Mouse (Mus musculus): ENCODE results near the gene Nav2. TPM values are rescaled to one million over a fixed set of nuclear protein-coding genes. Genes with fewer than 3 reads are reported as not detected.
A peak's percentile ranks its signal among the peaks of the same experiment; 100 is the strongest.

Nav2 gene
- polyA plus RNA-seq, 1 experiment from 2014 or later = 7.5 TPM

DNA sequence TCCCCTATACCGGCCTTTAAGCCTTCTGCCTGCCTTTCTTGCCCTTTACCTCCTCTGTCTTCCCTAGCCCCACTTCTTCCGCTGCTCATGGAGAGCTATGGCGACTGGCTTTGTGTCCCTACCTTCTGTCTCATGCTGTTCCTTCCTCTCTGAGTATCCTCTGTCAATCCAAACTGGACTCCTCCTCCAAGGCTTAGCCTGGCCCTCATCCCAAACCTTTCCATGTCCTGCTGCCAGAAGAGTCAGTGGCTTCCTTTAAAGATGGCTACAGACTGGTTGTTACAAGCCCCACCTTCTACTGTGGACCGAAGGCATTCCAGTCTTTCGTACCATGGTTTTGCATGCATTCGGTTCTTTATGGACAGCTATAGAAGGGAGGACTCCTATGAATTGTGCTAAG, 674.7 kb downstream of the Nav2 start:
- DNase-seq (ENCODE audit: low spot score) (no peak), ATAC-seq (ENCODE audit: insufficient number of reproducible peaks, low FRiP score, low TSS enrichment, low read depth) (no peak)
- no peaks in the 10 kb centered on the region for H3K27me3 ChIP-seq (ENCODE audit: control insufficient read depth, insufficient read depth, low read length)
- 91% methylated on average over 6 of the region's 6 CpGs for WGBS
- H3K36me3 ChIP-seq (ENCODE audit: control insufficient read depth, insufficient read depth, low read length) = peaks cover 2% of the 10 kb centered on the region; the same call in 1 of the 2 replicates
- H3K9ac ChIP-seq (ENCODE audit: low read length) = no peak overlapping the region
- no peaks in the 10 kb centered on the region for H3K4me1 ChIP-seq (ENCODE audit: control insufficient read depth, insufficient read depth, low read length)
- no peak overlapping the region for H3K27ac ChIP-seq (replicated peaks; ENCODE audit: low read depth, low read length)
- H3K4me2 ChIP-seq (ENCODE audit: low read depth, severe bottlenecking) = no peak overlapping the region
- H3K9me3 ChIP-seq (ENCODE audit: control insufficient read depth, low read length) = no peaks in the 10 kb centered on the region
- H3K4me3 ChIP-seq (ENCODE audit: low read depth, low read length) = no peak overlapping the region

DNA sequence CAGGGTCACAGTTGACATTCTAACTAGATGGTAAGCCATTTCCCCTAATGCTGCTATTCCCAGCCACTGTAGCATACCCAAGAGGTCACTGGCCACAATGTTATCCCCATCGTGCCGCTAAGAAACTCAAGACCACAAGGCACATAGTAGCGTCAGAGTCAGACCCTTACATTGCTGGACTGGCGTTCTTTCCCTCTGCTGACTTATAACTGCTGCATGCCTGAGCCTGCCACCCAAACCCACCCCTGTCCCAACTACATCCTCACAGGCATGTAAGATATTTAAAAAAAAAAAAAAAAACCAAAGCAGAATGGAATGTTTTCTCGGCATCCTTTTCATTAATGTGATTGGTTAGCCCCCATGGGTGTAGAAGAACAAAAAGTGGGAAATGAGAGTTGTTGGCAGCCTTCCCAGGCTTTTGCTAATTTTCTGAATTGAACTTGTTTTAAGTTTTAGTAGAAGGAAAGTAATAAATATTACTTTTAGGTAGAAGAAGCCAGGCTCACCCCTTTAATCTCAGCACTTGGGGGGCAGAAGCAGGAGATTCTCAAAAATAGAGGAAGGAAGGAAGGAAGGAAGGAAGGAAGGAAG, 678.1 kb downstream of the Nav2 start:
- H3K4me2 ChIP-seq (ENCODE audit: low read depth, severe bottlenecking) = no peak overlapping the region
- H3K9me3 ChIP-seq (ENCODE audit: control insufficient read depth, low read length) = no peaks in the 10 kb centered on the region
- ATAC-seq (ENCODE audit: insufficient number of reproducible peaks, low FRiP score, low TSS enrichment, low read depth) (no peak), DNase-seq (ENCODE audit: low spot score) (no peak)
- H3K4me3 ChIP-seq (ENCODE audit: low read depth, low read length) = no peak overlapping the region
- no peak overlapping the region for H3K9ac ChIP-seq (ENCODE audit: low read length)
- H3K27ac ChIP-seq (replicated peaks; ENCODE audit: low read depth, low read length) = no peak overlapping the region
- no peaks in the 10 kb centered on the region for H3K27me3 ChIP-seq (ENCODE audit: control insufficient read depth, insufficient read depth, low read length)
- no peaks in the 10 kb centered on the region for H3K4me1 ChIP-seq (ENCODE audit: control insufficient read depth, insufficient read depth, low read length)
- peaks cover 2% of the 10 kb centered on the region; the same call in 1 of the 2 replicates for H3K36me3 ChIP-seq (ENCODE audit: control insufficient read depth, insufficient read depth, low read length)
- whole genome bisulfite sequencing = 84% methylated on average over 5 of the region's 5 CpGs

DNA sequence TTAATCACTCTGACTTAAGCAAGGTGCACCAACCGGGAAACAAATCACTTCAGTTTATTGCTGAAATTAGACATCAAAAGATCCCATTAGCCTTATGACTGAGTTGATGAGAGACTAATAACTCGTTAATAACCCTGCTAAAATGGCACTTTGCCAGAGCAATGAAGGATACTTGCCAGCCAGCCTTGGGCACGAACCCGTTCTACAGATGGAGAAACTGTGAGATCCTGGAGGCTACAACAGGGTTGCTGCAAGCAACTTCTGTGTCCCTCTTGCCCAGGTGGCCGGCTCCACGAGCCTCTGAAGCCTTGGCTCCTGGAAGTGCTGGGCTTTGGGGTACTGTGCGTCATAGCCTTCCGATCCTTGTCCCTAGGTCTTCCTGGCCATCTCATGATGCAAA, 681.1 kb downstream of the Nav2 start:
- Histone ChIP-seq H3K4me2 (ENCODE audit: low read depth, severe bottlenecking) (no peak overlapping the region), H3K9ac (ENCODE audit: low read length) (no peak overlapping the region), H3K27ac (replicated peaks; ENCODE audit: low read depth, low read length) (no peak overlapping the region), H3K27me3 (ENCODE audit: control insufficient read depth, insufficient read depth, low read length) (no peaks in the 10 kb centered on the region), H3K9me3 (ENCODE audit: control insufficient read depth, low read length) (no peaks in the 10 kb centered on the region), H3K36me3 (ENCODE audit: control insufficient read depth, insufficient read depth, low read length) (peaks cover 3% of the 10 kb centered on the region; the same call in 1 of the 2 replicates), H3K4me3 (ENCODE audit: low read depth, low read length) (no peak overlapping the region), H3K4me1 (ENCODE audit: control insufficient read depth, insufficient read depth, low read length) (no peaks in the 10 kb centered on the region)
- WGBS = 84% methylated on average over 8 of the region's 8 CpGs
- no peak for ATAC-seq (ENCODE audit: insufficient number of reproducible peaks, low FRiP score, low TSS enrichment, low read depth)
- no peak for DNase-seq (ENCODE audit: low spot score)

DNA sequence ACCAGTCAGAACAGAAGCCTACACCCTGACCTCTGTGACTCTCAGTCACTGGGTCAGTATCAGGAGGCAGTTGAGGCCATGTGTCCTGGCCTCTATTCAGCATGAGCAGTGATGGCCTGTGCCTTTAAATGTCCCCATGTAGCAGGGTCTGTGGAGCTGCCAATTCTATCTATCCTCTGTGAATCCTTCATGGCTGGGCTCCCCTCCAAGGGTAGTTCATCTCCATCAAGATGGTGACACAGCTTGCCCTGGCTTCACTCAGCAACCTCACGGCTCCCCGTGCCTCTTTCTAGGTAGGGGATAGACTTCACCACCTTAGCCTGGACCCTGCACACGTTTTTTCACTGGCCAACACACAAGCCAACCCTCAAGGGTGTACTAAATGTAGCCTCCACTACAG, 689.3 kb downstream of the Nav2 start:
- 87% methylated on average over 3 of the region's 3 CpGs for WGBS
- DNase-seq (ENCODE audit: low spot score) = no peak
- Histone ChIP-seq H3K27ac (replicated peaks; ENCODE audit: low read depth, low read length) (no peak overlapping the region), H3K9me3 (ENCODE audit: control insufficient read depth, low read length) (no peaks in the 10 kb centered on the region), H3K27me3 (ENCODE audit: control insufficient read depth, insufficient read depth, low read length) (no peaks in the 10 kb centered on the region), H3K36me3 (ENCODE audit: control insufficient read depth, insufficient read depth, low read length) (peaks cover 6% of the 10 kb centered on the region), H3K9ac (ENCODE audit: low read length) (no peak overlapping the region), H3K4me1 (ENCODE audit: control insufficient read depth, insufficient read depth, low read length) (no peaks in the 10 kb centered on the region), H3K4me2 (ENCODE audit: low read depth, severe bottlenecking) (no peak overlapping the region), H3K4me3 (ENCODE audit: low read depth, low read length) (no peak overlapping the region)
- ATAC-seq (ENCODE audit: insufficient number of reproducible peaks, low FRiP score, low TSS enrichment, low read depth) = no peak

DNA sequence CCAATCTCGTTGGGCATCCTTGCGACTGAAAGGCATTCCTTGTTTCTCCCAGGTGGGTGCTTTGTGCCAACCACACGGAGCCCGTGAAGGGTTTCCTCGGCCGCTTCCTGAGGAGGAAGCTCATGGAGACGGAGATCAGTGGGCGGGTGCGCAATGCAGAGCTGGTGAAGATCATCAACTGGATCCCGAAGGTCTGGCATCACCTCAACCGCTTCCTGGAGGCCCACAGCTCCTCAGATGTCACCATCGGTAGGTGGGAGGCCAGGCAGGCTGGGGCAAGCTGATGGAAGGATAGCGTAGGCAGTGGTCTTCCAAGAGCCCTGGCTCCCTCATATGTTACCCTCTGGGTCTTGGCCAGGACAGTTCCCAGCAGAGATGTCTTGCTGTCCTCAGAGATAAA, 689.7 kb downstream of the Nav2 start:
- no peak for DNase-seq (ENCODE audit: low spot score)
- Histone ChIP-seq H3K4me2 (ENCODE audit: low read depth, severe bottlenecking) (no peak overlapping the region), H3K9me3 (ENCODE audit: control insufficient read depth, low read length) (no peaks in the 10 kb centered on the region), H3K27me3 (ENCODE audit: control insufficient read depth, insufficient read depth, low read length) (no peaks in the 10 kb centered on the region), H3K4me1 (ENCODE audit: control insufficient read depth, insufficient read depth, low read length) (no peaks in the 10 kb centered on the region), H3K9ac (ENCODE audit: low read length) (no peak overlapping the region), H3K27ac (replicated peaks; ENCODE audit: low read depth, low read length) (no peak overlapping the region), H3K4me3 (ENCODE audit: low read depth, low read length) (no peak overlapping the region), H3K36me3 (ENCODE audit: control insufficient read depth, insufficient read depth, low read length) (peaks cover 6% of the 10 kb centered on the region)
- 94% methylated on average over 13 of the region's 13 CpGs for WGBS
- no peak for ATAC-seq (ENCODE audit: insufficient number of reproducible peaks, low FRiP score, low TSS enrichment, low read depth)

DNA sequence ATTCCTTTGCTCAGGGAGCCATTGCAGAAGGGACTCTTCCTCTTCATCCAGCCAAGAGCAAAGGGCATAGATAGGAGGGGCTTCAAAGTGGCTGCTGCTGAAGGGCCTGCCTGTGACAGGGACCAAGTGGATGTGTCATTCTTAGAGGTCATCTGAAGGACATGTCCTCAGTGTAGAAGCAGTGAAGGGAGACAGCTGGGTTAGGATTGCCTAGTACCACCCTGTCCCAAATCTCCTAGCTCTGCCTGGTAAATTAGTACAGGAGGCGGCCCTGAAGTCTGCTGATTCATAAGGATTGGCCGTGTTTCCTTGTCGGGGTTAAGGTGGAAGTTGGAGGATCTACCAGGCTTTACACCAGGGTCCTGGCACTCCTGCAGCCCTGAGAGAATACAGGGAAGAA, 691.4 kb downstream of the Nav2 start:
- ATAC-seq (ENCODE audit: insufficient number of reproducible peaks, low FRiP score, low TSS enrichment, low read depth) = no peak
- no peaks in the 10 kb centered on the region for H3K27me3 ChIP-seq (ENCODE audit: control insufficient read depth, insufficient read depth, low read length)
- no peak overlapping the region for H3K4me2 ChIP-seq (ENCODE audit: low read depth, severe bottlenecking)
- no peak overlapping the region for H3K27ac ChIP-seq (replicated peaks; ENCODE audit: low read depth, low read length)
- no peak for DNase-seq (ENCODE audit: low spot score)
- peaks cover 3% of the 10 kb centered on the region for H3K36me3 ChIP-seq (ENCODE audit: control insufficient read depth, insufficient read depth, low read length)
- WGBS = 87% methylated on average over 3 of the region's 3 CpGs
- no peak overlapping the region for H3K9ac ChIP-seq (ENCODE audit: low read length)
- no peaks in the 10 kb centered on the region for H3K4me1 ChIP-seq (ENCODE audit: control insufficient read depth, insufficient read depth, low read length)
- H3K4me3 ChIP-seq (ENCODE audit: low read depth, low read length) = no peak overlapping the region
- H3K9me3 ChIP-seq (ENCODE audit: control insufficient read depth, low read length) = no peaks in the 10 kb centered on the region

DNA sequence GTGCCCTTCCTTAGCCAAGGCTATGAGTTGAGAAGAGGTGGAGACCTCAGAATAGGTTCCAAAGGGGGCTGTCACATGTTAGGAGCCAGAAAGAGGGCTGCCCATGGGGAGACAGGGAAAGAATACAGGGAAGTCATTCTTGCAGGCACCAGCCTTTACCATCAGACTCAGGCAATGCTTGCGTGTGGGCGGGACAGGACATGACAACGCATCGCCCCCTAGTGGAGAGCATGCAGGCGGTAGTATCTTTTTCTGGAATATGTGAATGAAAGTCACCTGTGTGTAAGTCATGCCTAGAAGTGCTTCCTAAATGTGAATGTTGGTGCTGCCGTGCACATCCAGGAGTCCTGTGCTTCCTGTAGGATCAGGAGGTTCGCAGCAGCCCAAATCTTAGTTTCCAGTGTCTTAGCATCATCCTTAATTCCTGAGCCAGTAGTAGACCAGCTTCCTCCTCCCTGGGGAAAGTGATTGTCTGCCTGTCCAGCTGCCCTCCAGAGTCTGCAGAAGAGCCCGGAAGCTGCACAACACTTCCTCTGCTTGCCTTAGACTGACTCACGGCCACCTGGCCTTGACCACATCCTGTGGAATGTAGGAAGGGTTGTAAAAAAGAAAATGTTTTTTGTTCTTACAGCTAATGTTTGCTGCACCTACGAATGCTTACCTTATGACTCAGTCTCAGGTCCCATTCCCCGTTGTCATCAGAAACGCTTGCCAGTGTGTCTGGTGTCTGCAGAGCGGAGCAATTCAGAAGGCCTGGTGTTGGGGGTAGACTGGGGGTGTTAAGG, 692.9 kb downstream of the Nav2 start:
- Histone ChIP-seq H3K4me1 (ENCODE audit: control insufficient read depth, insufficient read depth, low read length) (no peaks in the 10 kb centered on the region), H3K4me2 (ENCODE audit: low read depth, severe bottlenecking) (no peak overlapping the region), H3K27me3 (ENCODE audit: control insufficient read depth, insufficient read depth, low read length) (no peaks in the 10 kb centered on the region), H3K36me3 (ENCODE audit: control insufficient read depth, insufficient read depth, low read length) (peaks cover 3% of the 10 kb centered on the region), H3K27ac (replicated peaks; ENCODE audit: low read depth, low read length) (no peak overlapping the region), H3K9me3 (ENCODE audit: control insufficient read depth, low read length) (no peaks in the 10 kb centered on the region), H3K9ac (ENCODE audit: low read length) (no peak overlapping the region), H3K4me3 (ENCODE audit: low read depth, low read length) (no peak overlapping the region)
- WGBS = 55% methylated on average over 13 of the region's 13 CpGs
- DNase-seq (ENCODE audit: low spot score) (peak; percentile 84), ATAC-seq (ENCODE audit: insufficient number of reproducible peaks, low FRiP score, low TSS enrichment, low read depth) (no peak)

DNA sequence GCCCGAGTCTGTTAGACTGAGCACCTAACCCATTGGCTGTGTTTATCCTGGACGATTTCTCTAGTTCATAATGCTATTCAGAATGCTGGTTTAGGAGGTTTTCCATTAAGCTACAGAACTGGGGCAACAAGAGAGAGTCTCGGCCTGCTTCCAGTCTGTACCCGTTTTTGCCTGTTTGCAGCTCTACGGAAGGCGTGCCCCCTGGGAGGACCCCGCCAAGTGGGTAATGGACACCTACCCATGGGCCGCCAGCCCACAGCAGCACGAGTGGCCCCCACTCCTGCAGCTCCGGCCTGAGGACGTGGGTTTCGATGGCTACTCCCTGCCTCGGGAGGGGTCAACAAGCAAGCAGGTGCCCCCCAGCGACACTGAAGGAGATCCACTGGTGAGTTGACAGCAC, 695.7 kb downstream of the Nav2 start:
- no peaks in the 10 kb centered on the region for H3K36me3 ChIP-seq (ENCODE audit: control insufficient read depth, insufficient read depth, low read length)
- H3K27me3 ChIP-seq (ENCODE audit: control insufficient read depth, insufficient read depth, low read length) = no peaks in the 10 kb centered on the region
- ATAC-seq (ENCODE audit: insufficient number of reproducible peaks, low FRiP score, low TSS enrichment, low read depth) = no peak
- no peak overlapping the region for H3K9ac ChIP-seq (ENCODE audit: low read length)
- 92% methylated on average over 14 of the region's 14 CpGs for WGBS
- no peak overlapping the region for H3K27ac ChIP-seq (replicated peaks; ENCODE audit: low read depth, low read length)
- no peak for DNase-seq (ENCODE audit: low spot score)
- 0 out of 2 replicates have a peak, but pooled peaks cover 2% of the 10 kb centered on the region for H3K4me1 ChIP-seq (ENCODE audit: control insufficient read depth, insufficient read depth, low read length)
- no peak overlapping the region for H3K4me2 ChIP-seq (ENCODE audit: low read depth, severe bottlenecking)
- no peaks in the 10 kb centered on the region for H3K9me3 ChIP-seq (ENCODE audit: control insufficient read depth, low read length)
- H3K4me3 ChIP-seq (ENCODE audit: low read depth, low read length) = no peak overlapping the region
